Mouse (Mus musculus): ENCODE measurements around the gene Tpm1.
A peak's percentile ranks its signal among the peaks of the same experiment; 100 is the strongest.

Gene Tpm1

DNA sequence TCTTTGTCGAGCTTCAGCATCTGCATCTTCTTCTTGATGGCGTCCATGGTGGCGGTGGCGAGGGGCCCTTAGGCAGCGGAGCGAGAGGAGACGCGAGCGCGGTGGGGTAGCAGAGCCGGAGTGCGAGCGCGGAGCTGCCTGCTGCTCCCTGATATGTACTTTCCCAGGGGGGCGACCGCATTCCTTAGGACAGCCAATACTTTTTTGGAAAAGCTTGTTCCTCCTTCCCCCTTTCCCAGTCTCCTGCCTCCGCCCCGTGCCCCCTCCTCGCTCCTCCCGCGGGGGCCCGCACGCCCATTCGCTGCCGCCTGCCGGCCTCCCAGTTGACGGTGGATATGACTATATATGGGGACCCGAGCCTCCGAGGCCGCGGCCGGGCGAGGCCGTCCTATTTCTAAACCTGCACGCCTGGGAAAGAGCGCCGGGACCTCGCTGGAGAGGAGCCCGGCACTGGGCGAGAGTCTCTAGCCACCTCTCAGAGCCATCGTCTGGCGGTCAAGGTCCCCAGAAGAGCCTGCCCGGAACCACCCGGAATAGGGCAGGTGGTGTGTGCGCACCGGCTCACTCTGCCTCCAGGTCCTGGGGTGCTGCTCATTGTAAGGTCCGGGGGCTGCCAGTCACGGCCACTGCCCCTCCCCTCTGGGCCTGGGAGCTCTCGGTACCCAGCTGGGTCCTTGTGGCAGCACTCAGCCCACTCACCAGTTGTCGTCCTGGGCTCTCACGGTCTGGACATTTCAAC, at the start of gene Tpm1:
Gene Tpm1, minus strand, starts transcription at position 321 of the 739 bp plus-strand sequence.
- peak; percentile 55 for DNase-seq (ENCODE audit: low spot score)

DNA sequence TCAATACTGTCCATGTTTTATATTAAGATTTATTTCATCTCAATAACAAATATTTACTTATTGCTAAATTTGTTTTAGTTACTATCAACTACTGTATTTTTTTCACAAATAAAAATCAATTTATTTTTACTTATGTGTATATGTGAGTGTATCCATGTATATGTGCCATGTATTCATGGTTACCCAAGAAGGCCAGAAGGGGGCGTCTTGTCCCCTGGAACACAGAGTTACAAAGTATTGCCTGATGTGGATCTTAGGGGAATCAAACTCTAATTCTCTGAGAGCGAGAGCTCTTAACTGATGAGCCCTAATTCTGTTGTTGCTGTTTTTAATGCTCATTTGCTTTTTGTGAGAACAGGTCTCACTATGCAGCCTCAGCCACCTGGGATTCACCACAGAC, 45.2 kb upstream of the Tpm1 start:
- DNase-seq (ENCODE audit: low spot score), result no peak

DNA sequence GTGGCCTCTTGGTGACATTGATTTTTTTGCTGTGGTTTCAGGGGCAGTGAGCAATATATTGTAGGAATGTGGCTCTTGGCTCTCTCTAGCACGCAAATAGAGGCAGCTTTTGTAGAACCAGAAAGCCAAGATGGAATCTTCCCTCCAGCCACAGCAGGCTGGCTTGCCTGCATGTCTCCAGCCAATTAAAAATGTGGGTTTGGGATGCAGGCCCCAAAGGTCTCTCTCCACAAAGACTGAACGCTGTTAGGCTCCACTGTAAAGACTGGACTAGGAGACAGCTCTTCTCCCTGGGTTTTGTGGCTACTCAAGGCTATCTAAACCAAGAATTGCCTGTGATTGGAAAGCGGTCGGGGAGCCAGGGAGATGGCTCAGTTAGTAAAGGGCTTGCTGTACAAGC, 43.0 kb upstream of the Tpm1 start:
- no peak for DNase-seq (ENCODE audit: low spot score)

DNA sequence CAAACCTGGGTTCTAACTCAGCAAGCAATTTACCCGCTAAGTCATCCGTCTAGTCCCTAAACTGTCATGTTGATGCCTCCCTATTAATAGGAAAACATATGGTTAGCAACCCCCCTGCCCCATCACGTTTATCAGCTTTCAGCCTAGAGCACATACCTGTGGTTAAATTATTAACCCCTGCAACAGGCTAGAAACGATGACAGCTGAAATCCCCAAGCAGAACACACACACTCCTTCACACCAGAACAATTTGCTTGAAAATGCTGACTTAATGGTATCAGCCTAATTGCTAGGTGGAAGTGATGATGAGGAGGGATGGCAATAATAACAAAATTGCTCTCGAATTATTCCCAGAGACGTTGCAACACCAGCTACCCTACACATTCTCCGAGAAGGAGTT, 42.4 kb upstream of the Tpm1 start:
- no peak for DNase-seq (ENCODE audit: low spot score)

DNA sequence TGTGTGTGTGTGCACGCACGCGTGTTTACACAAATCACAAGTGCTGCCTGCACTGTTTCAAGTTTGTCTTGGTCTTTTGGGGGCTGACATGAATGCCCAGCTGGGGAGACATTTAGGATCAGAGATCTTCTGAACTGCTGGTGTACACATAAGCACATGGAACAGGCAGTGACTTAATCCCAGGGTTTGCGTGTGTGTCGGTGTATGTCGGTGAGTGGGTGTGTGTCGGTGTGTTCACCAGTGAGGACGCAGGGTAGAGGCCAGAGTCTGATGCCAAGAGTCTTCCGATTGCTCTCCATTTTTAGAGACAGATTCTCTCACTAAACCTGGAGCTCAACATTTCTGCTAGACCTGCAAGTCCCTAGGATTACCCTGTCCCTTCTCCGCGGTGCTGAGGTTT, 41.9 kb upstream of the Tpm1 start:
- DNase-seq (ENCODE audit: low spot score), result no peak

DNA sequence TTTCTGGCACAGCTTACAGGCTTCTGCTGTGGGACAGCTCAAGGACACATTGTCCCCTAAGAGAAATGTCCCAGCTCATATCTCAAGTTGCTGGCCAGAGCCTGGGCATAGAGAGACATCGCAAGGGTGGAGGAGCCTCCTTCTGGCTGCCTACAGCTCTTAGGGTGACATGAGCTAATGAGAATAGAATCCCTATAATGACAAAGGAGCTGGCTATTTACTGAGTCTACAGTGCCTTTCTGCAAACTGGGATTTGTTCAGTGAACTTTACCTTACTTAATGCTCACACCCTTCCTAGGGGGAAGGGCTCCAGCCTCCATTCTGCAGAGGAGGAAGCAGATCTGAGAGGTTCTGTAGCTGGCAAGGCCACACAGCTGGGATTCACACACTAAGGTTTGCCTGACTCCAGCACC, 41.4 kb upstream of the Tpm1 start:
- DNase-seq (ENCODE audit: low spot score), result no peak

DNA sequence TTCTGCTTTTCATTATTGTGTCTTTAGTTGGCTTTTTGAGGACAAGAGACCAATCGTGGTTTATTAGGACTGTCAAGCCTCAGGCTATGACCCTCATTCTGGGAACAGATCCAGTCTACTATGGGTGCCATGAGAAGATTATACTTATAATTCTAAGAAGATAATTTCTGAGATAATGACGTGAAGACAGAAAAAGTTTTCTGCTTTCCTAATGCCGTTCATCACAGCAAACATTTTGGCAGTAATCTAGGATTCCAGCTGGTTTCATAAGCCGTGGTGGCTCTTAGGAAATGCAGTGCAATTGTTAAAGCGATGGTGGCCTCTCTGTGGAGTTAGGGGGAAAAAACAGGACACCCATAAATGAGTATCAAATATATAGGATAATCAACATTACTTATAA, 40.0 kb upstream of the Tpm1 start:
- DNase-seq (ENCODE audit: low spot score), result no peak

DNA sequence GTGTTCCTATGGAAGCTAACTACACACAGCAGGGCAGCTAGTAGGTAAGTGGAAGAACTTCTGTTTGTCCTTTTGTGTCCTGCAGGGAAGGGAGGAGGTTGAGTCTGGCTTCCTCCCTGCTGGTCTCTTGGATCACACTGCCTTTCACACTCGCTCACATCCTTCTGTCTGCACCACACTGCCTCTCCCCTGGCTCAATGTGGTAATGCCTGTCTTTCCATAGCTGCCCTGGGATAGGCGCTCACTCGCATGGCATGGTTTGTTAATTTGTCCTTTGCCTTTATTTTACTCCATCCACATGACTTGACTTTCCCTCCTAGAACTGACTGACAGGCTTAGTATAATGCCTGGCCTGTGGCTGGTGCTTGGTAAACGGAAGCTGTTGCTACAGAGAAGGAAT, 34.6 kb upstream of the Tpm1 start:
- DNase-seq (ENCODE audit: low spot score), result no peak

DNA sequence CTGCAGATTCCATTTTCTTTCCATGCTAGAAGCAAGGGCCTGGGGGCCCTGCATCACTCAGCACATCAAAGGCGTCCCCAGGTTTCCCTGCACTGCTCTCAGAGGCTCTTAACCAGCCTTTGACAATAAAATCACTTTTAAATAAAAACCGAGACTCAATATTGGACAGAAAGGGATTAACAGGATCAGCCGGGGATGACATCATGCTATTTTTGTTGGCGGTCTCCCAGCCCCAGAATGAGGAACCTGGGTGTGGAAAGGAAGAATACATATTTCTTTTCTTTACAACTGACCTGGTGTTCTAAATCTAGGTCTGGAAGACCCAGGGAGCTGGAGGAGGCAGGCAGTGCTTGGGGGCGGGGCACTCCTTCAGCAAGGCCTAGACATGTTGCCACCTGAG, 32.5 kb upstream of the Tpm1 start:
- no peak for DNase-seq (ENCODE audit: low spot score)

DNA sequence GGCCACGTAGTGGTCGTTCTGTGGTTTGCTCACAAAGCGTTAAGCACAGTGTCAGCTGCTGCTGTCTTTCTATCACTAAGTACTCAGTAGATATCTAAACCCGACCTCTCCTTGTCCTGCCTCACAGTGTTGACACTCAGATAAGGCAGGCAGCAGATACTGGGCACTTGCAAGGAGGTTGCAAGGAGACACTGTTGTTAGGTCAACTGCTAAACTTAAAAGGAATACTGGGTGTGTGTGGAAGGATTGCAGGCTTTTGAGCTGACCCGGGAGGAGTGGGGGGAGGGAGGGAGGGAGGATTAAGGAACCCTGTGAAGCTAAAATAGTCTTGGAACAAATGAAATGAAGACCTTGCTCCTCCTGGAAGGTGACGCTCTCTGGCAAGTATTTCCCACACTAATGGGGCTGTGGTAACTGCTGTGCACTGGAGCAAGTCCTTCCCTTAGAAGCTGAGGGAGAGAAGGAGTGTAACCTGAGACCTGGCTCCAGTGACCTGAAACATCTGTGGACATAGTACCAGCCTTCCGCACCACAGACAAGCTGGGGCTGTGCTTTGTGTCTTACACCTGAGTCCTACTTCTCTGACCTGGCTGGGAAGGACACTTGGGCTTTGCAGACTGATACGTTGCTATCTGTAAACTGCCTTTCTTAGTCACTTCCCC, 28.6 kb upstream of the Tpm1 start:
- no peak for DNase-seq (ENCODE audit: low spot score)

DNA sequence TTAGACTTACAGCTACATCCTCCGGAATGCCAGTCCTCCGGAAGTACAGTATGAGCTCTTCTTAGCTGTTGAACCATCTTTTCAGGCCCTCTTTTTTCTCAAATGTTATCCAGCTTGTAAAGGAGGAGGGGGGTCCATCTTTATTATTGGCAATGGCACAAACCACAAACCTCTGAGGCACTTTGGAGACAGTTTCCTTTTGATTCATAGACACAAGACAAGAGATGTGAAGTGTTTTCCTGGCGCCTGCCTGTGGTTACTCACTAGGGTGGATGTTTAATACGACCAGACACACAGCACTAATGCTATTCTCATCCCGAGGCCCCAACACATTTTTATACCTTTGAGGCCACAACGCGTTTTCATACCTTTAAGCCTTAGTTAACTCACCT, 28.1 kb upstream of the Tpm1 start:
- DNase-seq (ENCODE audit: low spot score), result no peak

DNA sequence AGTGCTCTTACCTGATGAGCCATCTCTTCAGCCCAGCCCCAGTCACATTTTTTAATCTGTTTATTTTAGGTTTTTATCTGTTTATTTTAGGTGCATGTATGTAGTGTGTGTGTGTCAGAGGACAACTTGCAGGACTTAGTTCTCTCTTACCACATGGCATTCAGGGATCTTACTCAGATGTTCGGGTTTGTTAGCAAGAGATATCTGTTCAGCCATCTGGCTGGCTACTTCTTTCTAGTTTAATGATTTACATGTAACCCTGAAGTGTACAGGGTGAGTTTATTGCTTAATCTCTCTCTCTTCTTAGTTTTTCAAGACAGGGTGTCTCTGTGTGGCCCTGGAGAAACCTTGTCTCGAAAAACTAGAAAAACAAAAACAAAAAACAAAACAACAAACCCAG, 23.0 kb upstream of the Tpm1 start:
- DNase-seq (ENCODE audit: low spot score), result no peak

DNA sequence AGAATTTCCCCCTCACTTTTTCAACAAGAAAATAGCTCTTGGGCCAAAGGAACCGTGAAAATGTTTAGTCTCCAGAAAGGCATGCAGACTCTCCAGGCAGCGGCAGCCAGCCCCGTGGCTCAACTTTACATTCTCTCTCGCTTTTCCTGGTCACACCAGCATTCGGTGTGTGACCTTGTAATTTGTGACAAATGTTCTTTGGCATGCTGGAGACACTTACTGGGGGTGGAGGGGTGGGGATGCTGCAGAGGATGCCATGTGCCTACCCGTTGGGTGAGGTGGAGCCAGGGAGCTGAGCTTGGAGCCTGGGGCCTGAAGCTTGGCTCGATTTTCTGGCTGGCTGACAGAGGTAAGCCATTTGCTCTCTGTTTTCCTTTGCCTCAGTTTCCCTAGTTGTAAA, 22.4 kb upstream of the Tpm1 start:
- no peak for DNase-seq (ENCODE audit: low spot score)

DNA sequence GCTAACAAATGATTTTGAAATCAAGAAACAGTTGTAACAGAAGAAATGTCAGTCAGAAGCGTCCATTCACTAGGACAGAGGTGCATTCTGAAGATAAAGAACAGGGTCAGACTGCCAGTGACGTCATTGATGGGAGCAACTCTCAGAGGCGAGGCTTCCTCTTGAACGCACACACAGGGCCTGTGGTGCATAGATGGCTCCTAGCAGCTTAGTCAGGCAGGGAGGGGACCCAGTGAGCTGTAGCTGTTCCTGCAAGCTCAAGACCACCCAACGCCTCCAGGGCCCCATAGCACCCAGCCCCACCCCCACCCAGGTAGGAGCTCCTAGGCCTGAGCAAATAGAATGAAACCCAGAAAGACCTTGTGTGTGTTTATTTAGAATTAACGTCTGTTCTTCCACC, 21.9 kb upstream of the Tpm1 start:
- peak; percentile 39 for DNase-seq (ENCODE audit: low spot score)

DNA sequence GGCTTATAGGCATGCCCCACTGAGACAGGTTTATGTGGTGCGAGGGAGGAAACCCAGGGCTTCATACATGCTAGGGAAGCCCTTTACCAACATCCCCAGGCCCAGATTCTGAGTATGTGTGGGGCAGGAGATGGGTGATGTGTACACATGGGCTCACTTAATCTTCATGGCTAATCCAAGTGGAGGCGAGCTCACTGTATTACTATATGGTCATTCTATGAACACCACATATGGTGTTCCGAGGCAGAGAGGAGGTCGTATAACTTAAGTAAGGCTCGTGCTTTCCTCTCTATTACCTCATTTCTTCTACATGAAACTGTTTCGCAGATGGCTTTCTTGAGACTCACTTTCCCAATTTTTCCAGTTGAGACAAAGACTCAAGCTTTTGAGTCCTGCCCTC, 17.4 kb upstream of the Tpm1 start:
- DNase-seq (ENCODE audit: low spot score), result no peak

DNA sequence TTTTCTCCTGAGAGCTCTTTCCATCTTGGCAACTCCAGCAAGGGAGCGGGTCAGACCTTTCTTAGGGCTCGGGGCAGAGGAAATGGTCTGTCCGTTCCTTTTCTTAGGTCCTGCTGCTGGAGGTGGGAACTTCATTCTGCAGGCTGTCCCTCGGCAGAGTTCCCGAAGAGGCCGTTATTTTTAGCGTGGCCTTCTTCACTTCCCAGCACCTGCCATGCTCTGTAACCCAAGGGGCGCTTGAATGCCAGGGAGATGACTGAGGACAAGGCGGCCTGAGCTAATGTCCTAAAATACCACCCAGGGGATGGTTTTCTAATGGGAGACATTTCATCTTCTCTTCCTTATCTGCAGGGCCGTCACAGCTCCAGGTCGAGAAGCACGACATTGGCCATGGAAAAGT, 10.5 kb upstream of the Tpm1 start:
- no peak for DNase-seq (ENCODE audit: low spot score)

DNA sequence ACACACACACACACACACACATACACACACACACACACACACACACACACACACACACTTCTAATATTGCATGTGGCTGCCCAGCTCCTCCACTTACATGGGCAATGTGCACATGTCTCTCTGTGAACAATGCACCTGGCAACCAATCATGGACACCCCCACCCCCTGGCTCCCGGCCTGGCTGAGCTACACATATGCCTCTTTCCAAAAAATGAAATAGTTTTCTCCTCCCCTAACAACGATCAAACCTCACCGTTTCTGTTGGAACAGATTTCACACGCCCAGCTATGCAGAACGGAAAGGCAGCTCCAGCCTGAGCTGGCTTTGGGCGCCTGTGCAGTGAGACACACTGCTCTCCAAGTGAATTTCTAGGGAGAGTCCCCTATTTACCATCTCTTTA, 9.2 kb upstream of the Tpm1 start:
- DNase-seq (ENCODE audit: low spot score), result no peak

DNA sequence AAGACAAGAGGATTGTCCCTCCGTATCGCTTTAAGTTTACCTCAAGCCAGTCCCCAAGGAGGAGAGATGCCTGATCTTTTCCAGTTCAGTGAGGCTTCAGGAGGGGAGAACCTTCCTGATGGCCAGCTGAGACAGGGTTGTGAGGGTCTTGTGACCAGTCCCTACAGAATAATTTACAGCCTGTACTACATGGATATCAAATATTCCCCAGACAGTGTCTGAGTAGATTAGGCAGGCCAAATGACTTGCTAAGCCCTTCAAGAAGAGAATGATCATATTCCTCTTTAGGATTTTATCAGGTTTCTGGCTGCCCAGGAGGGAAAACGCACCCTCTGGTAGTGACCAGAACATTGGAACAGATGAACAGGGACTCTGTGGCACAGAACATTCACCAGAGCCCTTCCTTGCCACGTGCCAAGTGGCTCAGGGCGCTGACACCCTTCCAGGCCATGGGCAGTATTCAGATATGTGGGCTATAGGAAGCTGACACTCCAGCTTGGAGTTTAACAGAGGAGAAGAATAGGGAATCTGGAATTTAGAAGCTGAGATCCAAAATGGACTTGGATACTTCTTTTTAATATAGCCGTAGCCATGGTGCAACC, 1.6 kb upstream of the Tpm1 start:
- no peak for DNase-seq (ENCODE audit: low spot score)

DNA sequence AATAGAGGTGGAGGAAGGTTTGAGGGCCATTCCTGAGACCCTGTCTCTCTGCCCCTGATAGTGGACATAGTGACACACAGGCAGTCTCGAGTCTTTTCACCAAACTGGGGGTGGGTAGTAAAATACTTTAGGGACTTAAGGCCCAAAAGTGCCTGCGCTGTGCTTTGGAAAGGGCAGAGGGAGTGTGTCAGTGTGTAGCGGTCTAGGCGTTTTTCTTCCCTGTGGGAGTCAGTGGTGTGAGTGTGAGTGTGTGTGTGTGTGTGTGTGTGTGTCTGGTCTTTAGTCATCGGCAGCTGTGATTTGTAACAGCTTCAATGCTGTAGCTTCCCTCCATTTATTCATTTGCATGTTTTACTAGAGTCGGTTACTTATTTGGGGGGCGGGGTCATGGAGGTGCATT, 630 bp upstream of the Tpm1 start:
- DNase-seq (ENCODE audit: low spot score), result no peak

DNA sequence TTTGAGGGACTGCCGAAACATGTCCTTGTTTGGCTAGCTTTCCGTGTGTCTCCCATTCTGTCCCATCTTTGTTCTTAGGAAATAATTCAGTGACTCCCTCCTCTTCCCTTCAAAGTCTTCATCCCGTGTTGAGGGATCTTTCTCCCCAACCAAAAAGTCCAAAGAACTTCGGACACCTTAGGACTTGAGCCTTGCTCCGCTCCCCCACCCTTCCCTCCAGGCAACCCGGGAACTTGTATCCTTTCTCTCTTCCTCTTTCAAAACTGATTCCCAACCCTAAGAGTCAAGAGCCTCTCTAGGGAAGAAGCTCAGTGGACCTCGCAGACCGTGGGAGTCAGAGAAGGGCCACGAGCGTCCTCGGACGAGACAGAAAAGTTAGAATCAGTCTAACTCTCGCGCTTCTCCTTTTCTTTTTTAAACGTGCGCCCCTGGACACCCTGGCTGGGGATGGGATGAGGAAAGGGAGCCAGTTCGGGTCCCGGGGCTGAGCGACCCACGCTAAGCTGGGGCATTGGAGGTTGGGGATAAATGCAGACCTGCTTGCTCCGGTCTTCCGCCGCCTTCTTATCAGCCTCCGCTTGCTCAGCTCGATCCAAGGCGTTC, 622 bp downstream of the Tpm1 start:
- no peak for DNase-seq (ENCODE audit: low spot score)

DNA sequence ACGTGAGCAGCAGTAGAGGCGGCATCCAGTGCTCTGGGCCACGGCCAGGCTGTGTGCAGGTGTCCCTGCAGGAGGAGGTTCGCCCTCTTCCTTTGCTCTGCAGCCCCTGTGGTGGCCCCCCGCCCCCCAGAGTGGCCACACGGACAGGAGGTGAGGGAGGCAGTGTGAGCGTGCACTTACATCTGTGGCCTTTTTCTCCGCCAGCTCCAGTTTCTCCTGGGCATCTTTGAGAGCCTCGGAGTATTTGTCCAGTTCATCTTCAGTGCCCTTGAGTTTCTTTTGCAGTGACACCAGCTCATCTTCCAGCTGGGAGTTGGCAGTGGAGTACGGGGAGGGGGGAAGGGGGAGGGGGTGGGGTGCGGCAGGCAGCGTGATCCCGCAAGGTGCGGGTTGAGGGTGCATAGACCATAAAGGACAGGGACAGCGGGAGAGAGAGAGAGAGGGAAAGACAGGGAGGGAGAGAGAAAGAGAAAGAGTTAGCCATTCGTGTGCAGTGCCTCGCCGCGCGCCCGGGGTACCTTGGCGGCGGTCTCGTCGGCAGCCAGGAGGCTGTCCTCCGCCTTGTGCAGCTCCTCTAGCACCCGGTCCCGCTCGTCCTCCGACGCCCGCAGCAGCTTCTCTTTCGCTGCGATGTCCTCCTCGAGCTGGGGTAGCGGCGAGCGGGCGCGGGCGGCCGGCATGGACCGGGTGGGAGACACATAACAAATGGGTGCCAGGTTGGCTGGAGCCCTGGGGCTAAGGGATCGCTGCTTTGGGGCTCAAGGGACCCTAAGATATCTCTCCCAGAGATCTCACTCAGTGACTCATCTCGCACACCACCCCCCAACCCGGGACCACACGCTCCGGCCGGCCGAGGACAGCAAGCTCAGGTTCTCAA, 1.4 kb downstream of the Tpm1 start:
- DNase-seq (ENCODE audit: low spot score), result no peak

DNA sequence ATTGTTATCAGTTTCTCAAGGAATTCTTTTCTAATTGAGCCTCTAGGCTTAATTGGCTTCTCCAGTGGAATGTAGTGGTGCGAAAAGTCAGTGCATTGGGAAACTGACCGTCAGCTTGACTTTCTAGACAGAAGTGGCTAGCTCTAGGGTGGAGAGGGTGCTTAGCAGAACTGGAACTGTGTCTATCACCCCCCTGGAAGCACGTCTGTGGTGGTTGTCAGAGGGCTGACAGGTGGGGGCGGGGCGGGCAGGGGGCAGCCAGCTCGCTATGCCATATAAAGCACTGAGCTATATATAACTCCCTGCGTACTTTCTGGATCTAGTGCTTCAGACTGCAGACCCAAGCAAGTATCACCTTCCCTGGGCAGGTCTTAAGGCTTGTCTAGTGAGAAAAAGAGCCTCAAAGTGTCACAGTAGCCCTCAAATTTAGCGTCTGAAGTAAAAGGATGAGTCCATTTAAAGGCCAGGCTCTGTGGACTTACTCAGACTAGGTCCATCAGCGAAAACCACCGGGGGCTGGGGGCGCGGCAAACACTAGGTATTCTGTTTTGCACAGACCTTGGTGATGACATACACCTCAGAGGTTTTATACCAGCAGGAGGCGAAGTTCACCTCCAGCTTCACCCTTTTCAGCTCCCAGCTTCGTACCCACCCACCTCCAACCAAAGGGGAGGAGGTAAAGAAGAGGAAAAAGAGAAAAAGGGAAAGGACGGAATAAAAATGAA, 2.2 kb downstream of the Tpm1 start:
- DNase-seq (ENCODE audit: low spot score), result no peak
